Mouse (Mus musculus): Measurements from ENCODE around the gene Itln1. TPM values are rescaled to one million over a fixed set of nuclear protein-coding genes. Genes with fewer than 3 reads are reported as not detected.

Gene Itln1
- polyA plus RNA-seq (2016; fragmentation: Nextera tagmentation; extraction: Ambion mirVana): not detected in 2 replicates

DNA sequence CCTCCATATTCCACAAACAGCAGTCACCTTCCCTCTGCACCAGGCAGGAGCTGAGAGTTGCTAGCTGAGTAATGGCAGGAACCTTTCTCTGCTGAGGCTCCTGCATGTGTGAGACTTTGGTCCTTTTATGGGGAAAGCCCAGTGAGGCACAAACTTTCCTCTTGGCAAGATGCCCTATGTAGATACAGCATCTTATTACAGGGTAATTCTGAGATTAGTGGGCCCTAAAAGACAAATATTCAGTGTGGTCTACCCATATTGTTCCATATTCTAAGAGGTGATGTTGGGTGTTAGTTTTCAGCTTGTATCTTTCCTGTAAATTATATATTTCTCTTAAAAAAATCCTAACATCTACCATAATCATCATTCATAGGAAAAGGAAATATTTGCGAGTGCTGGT, at the start of gene Itln1:
Gene Itln1 (minus strand): TSS at position 101 of the 400 bp plus-strand sequence.
- no peak within 1 kb of the TSS for H3K4me3 ChIP-seq
- H3K9me3 ChIP-seq (replicated peaks): peaks cover 4% of the 10 kb centered on the region
- ATAC-seq (ENCODE audit: insufficient number of reproducible peaks, low FRiP score): no peak
- H3K4me1 ChIP-seq (replicated peaks): no peaks in the 10 kb centered on the region
- no peak within 1 kb of the TSS for H3K27ac ChIP-seq (ENCODE audit: poor library complexity, severe bottlenecking)
- H3K27me3 ChIP-seq (replicated peaks): no peaks in the 10 kb centered on the region
- H3K36me3 ChIP-seq: no peaks in the 10 kb centered on the region
- no peak within 1 kb of the TSS for H3K4me2 ChIP-seq
- WGBS: 86% methylated on average over 1 of the region's 1 CpGs
- H3K9ac ChIP-seq: no peak within 1 kb of the TSS

GRCm38 (mm10) chr1:171584584-171584983, 49.5 kb upstream of the Itln1 start:
- ATAC-seq (ENCODE audit: insufficient number of reproducible peaks, low FRiP score): no peak
- no peaks in the 10 kb centered on the region; the same call in 1 of the 2 replicates for H3K27me3 ChIP-seq (replicated peaks)
- H3K36me3 ChIP-seq: no peaks in the 10 kb centered on the region
- no peak overlapping the region for H3K27ac ChIP-seq (ENCODE audit: poor library complexity, severe bottlenecking)
- H3K9ac ChIP-seq: no peak overlapping the region
- H3K4me2 ChIP-seq: no peak overlapping the region
- H3K4me3 ChIP-seq: no peak overlapping the region
- WGBS: 47% methylated on average over 2 of the region's 2 CpGs
- no peaks in the 10 kb centered on the region for H3K4me1 ChIP-seq (replicated peaks)
- no peaks in the 10 kb centered on the region for H3K9me3 ChIP-seq (replicated peaks)

- Histone ChIP-seq H3K4me1 (replicated peaks) (no peaks in the 10 kb centered on the region), H3K9me3 (replicated peaks) (no peaks in the 10 kb centered on the region), H3K4me3 (no peak overlapping the region), H3K27ac (ENCODE audit: poor library complexity, severe bottlenecking) (no peak overlapping the region), H3K9ac (no peak overlapping the region), H3K27me3 (replicated peaks) (0 out of 2 replicates have a peak, but pooled peaks cover 3% of the 10 kb centered on the region), H3K4me2 (no peak overlapping the region), H3K36me3 (no peaks in the 10 kb centered on the region)
- no peak for ATAC-seq (ENCODE audit: insufficient number of reproducible peaks, low FRiP score)
- 77% methylated on average over 7 of the region's 7 CpGs for WGBS
Measured at GRCm38 (mm10) chr1:171577168-171577567, 42.1 kb upstream of the Itln1 start.

- Histone ChIP-seq H3K4me1 (replicated peaks) (no peaks in the 10 kb centered on the region), H3K27ac (ENCODE audit: poor library complexity, severe bottlenecking) (no peak overlapping the region), H3K4me2 (no peak overlapping the region), H3K9ac (no peak overlapping the region; the same call in 1 of the 2 replicates), H3K4me3 (no peak overlapping the region), H3K27me3 (replicated peaks) (no peaks in the 10 kb centered on the region), H3K9me3 (replicated peaks) (no peaks in the 10 kb centered on the region), H3K36me3 (no peaks in the 10 kb centered on the region)
- 61% methylated on average over 2 of the region's 2 CpGs for WGBS
- ATAC-seq (ENCODE audit: insufficient number of reproducible peaks, low FRiP score): no peak
Measured at GRCm38 (mm10) chr1:171568436-171568835, 33.3 kb upstream of the Itln1 start.

GRCm38 (mm10) chr1:171566777-171567176, 31.7 kb upstream of the Itln1 start:
- ATAC-seq (ENCODE audit: insufficient number of reproducible peaks, low FRiP score): no peak

DNA sequence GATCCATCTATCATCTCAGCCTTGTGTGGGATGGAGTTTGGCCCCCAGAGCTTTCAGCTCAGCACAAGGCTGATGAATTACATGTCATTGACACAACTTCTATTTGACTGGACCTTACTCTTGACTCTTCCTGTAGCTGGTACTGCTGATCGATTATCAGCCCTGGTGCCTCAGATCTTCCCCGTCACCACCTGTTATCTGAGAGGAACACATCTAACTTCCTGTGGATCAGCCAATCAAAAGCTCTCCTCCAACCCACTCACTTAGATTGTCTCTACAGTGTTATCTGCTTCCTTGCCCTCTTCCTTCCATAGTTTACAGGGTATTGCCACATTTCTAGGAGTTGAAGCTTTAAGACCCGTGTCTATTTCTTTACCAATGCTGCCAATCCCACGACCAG, 30.8 kb upstream of the Itln1 start:
- Histone ChIP-seq H3K4me1 (replicated peaks) (peaks cover 11% of the 10 kb centered on the region; the same call in 1 of the 2 replicates), H3K27me3 (replicated peaks) (no peaks in the 10 kb centered on the region), H3K9me3 (replicated peaks) (no peaks in the 10 kb centered on the region), H3K27ac (ENCODE audit: poor library complexity, severe bottlenecking) (no peak overlapping the region), H3K4me2 (no peak overlapping the region), H3K4me3 (no peak overlapping the region), H3K36me3 (no peaks in the 10 kb centered on the region), H3K9ac (no peak overlapping the region)
- ATAC-seq (ENCODE audit: insufficient number of reproducible peaks, low FRiP score): no peak
- WGBS: 33% methylated on average over 4 of the region's 4 CpGs

More at GRCm38 (mm10) chr1:171566777-171567176, 31.7 kb upstream of the Itln1 start:
- Histone ChIP-seq H3K9me3 (replicated peaks) (no peaks in the 10 kb centered on the region), H3K4me1 (replicated peaks) (0 out of 2 replicates have a peak, but pooled peaks cover 2% of the 10 kb centered on the region), H3K36me3 (no peaks in the 10 kb centered on the region), H3K9ac (no peak overlapping the region), H3K4me3 (no peak overlapping the region), H3K27ac (ENCODE audit: poor library complexity, severe bottlenecking) (no peak overlapping the region), H3K4me2 (no peak overlapping the region), H3K27me3 (replicated peaks) (no peaks in the 10 kb centered on the region)
- 22% methylated on average over 8 of the region's 8 CpGs for WGBS

DNA sequence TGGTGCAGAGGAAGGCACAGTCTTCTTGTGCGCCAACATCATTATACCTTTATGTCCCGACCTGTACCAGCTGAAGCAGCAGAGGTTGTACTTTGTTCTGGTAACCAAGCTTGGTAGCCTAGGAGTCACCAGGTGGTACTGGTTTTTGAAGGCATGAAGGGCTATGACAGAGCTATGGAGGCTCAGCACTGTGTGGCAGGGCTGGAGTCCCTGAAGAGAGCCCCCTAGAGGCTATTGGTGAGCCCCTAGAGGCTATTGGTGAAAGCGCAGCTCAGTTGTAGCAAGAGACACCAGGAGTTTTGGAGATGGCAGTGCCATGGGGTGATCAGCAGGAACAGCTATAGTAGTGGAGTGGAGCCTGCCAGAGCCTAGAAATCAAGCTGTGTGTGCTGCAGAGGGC, 29.2 kb upstream of the Itln1 start:
- no peak for ATAC-seq (ENCODE audit: insufficient number of reproducible peaks, low FRiP score)
- Histone ChIP-seq H3K27ac (ENCODE audit: poor library complexity, severe bottlenecking) (no peak overlapping the region), H3K4me1 (replicated peaks) (peaks cover 16% of the 10 kb centered on the region; the same call in 1 of the 2 replicates), H3K27me3 (replicated peaks) (no peaks in the 10 kb centered on the region), H3K4me3 (no peak overlapping the region), H3K9me3 (replicated peaks) (no peaks in the 10 kb centered on the region), H3K9ac (no peak overlapping the region), H3K4me2 (no peak overlapping the region), H3K36me3 (no peaks in the 10 kb centered on the region)
- WGBS: 69% methylated on average over 3 of the region's 3 CpGs

DNA sequence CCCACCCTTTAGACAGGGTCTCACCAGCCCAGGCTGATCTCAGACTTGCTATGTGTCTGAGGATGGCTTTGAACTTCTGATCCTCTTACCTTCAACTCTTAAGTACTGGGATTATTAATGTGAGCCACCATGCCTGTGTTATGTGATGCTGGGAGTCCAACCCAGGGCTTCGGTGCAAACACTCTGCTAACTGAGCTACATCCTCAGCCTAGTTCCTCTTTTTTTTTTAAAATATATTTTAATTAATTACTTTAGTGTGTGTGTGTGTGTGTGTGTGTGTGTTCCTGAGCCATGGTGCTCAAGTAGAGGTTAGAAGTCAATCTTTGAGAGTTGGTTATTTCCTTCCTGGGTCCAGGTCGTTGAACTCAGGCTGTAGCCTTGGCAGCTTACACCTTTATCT, 27.9 kb upstream of the Itln1 start:
- H3K36me3 ChIP-seq: no peaks in the 10 kb centered on the region
- peaks cover 16% of the 10 kb centered on the region; the same call in 1 of the 2 replicates for H3K4me1 ChIP-seq (replicated peaks)
- H3K4me2 ChIP-seq: no peak overlapping the region
- H3K9me3 ChIP-seq (replicated peaks): no peaks in the 10 kb centered on the region
- no peak overlapping the region for H3K27ac ChIP-seq (ENCODE audit: poor library complexity, severe bottlenecking)
- no peak for ATAC-seq (ENCODE audit: insufficient number of reproducible peaks, low FRiP score)
- H3K27me3 ChIP-seq (replicated peaks): no peaks in the 10 kb centered on the region
- no peak overlapping the region for H3K4me3 ChIP-seq
- H3K9ac ChIP-seq: no peak overlapping the region
- WGBS: 76% methylated on average over 2 of the region's 2 CpGs

DNA sequence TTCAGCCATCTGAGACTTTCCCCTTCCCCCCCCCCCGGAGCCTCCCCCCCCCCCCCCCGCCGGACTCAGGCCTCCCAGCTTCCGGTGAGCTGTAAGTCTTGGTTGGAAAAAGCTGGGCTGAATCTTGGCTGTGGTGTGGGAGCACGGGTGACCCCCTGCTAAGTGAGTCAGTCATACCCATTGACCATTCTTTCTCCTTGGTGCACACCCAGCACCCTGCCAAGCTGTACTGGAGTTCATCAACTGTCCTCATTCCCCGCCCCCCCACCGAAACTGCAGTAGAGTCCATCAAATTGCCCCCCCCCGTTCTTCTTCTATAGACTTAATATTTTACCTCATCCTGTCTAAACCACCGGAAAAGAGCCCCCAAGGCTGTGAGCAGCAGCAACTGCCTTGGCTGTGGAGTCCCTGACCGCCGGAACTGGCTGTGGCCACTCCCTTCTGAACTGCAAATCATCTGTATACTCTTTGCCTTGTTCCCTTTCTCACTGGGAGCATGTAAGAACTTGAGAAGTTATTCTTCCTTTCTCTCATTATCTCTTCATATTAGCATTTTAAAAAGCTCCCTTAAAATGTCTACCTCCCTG, 26.6 kb upstream of the Itln1 start:
- H3K4me2 ChIP-seq: no peak overlapping the region
- WGBS: 63% methylated on average over 8 of the region's 11 CpGs
- H3K4me3 ChIP-seq: no peak overlapping the region
- H3K27ac ChIP-seq (ENCODE audit: poor library complexity, severe bottlenecking): no peak overlapping the region
- no peaks in the 10 kb centered on the region for H3K27me3 ChIP-seq (replicated peaks)
- no peaks in the 10 kb centered on the region for H3K9me3 ChIP-seq (replicated peaks)
- H3K36me3 ChIP-seq: no peaks in the 10 kb centered on the region
- H3K9ac ChIP-seq: no peak overlapping the region
- ATAC-seq (ENCODE audit: insufficient number of reproducible peaks, low FRiP score): peak; percentile 6; the same call in 1 of the 2 replicates
- peaks cover 16% of the 10 kb centered on the region; the same call in 1 of the 2 replicates for H3K4me1 ChIP-seq (replicated peaks)

DNA sequence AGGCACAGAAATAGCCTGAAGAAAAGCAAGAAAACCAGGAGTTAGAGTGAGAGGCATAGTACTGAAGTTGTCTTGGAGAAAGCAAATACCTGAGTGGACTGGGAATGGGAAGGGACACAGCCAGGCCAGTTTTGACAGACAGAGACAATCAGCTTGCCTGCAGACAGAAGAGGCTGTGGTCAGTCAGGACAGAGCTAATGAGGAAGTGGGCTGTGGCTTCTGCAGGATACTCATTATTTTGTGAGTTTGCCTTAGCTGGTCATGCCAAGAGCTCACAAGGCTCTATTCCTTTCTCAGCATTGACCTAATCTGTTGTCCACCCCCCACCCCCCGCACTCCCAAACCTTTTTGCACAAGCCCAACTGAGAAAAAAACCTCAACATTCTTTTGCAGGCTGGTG, 26.1 kb upstream of the Itln1 start:
- Histone ChIP-seq H3K4me3 (no peak overlapping the region), H3K9me3 (replicated peaks) (no peaks in the 10 kb centered on the region), H3K27ac (ENCODE audit: poor library complexity, severe bottlenecking) (no peak overlapping the region), H3K4me1 (replicated peaks) (peaks cover 16% of the 10 kb centered on the region; the same call in 1 of the 2 replicates), H3K9ac (no peak overlapping the region), H3K27me3 (replicated peaks) (no peaks in the 10 kb centered on the region), H3K36me3 (no peaks in the 10 kb centered on the region), H3K4me2 (no peak overlapping the region)
- no peak for ATAC-seq (ENCODE audit: insufficient number of reproducible peaks, low FRiP score)
- 83% methylated on average over 1 of the region's 1 CpGs for WGBS

DNA sequence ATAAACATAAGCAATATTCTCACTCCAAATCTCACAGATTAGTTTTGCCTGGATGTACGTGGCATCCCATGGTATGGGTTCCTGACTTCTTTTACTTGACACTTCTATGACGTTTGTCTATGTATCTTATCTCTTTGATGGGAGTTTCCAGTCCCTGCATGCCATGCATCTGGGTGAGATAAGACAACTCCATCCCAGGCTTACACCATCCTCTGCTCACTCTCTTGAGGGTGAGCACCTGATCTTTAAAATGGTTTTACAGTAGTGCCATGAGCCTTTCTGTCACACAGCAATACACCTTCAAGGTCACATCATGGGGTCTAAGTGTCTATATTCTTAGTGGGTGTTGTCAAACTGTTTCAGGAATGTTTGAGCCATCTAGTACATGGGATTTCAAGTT, 25.2 kb upstream of the Itln1 start:
- Histone ChIP-seq H3K4me2 (no peak overlapping the region), H3K4me3 (no peak overlapping the region), H3K36me3 (no peaks in the 10 kb centered on the region), H3K27ac (ENCODE audit: poor library complexity, severe bottlenecking) (no peak overlapping the region), H3K9me3 (replicated peaks) (no peaks in the 10 kb centered on the region), H3K27me3 (replicated peaks) (no peaks in the 10 kb centered on the region), H3K4me1 (replicated peaks) (peaks cover 16% of the 10 kb centered on the region; the same call in 1 of the 2 replicates), H3K9ac (no peak overlapping the region)
- 37% methylated on average over 2 of the region's 2 CpGs for WGBS
- no peak for ATAC-seq (ENCODE audit: insufficient number of reproducible peaks, low FRiP score)

GRCm38 (mm10) chr1:171558898-171559297, 23.8 kb upstream of the Itln1 start, which contains the start of gene Cd244a:
Gene Cd244a (plus strand): TSS chr1:171559193.
- no peaks in the 10 kb centered on the region for H3K36me3 ChIP-seq
- no peak within 1 kb of the TSS for H3K9ac ChIP-seq
- H3K27ac ChIP-seq (ENCODE audit: poor library complexity, severe bottlenecking): no peak within 1 kb of the TSS
- H3K4me2 ChIP-seq: no peak within 1 kb of the TSS
- 69% methylated on average over 4 of the region's 4 CpGs for WGBS
- peaks cover 18% of the 10 kb centered on the region for H3K4me1 ChIP-seq (replicated peaks)
- H3K27me3 ChIP-seq (replicated peaks): no peaks in the 10 kb centered on the region
- H3K4me3 ChIP-seq: no peak within 1 kb of the TSS
- no peak for ATAC-seq (ENCODE audit: insufficient number of reproducible peaks, low FRiP score)
- no peaks in the 10 kb centered on the region for H3K9me3 ChIP-seq (replicated peaks)
